Mouse (Mus musculus) forebrain, embryonic 11.5 days (tissue): ENCODE data around the gene Zc3h4. TPM values are rescaled to one million over a fixed set of nuclear protein-coding genes. Genes with fewer than 3 reads are reported as not detected.

Source experiments
- ATAC-seq: fragments of 200-750 bp; cut with Nextera tagmentation; replicated peaks from 2 replicates; pipeline ENCODE4 v1.8.0; 2017; ENCODE audit warnings: moderate TSS enrichment; ENCODE audit not compliant: low FRiP score
- DNase-seq: peaks from one replicate; pipeline ENCODE4 v3.0.0-alpha.2; 2017; ENCODE audit warnings: low spot score
- H3K27ac ChIP-seq: fragments of 300-500 bp; sonication (generic); 2 replicates; pipeline ENCODE4 v1.5.1; 2014; ENCODE audit warnings: low read depth, low read length
- H3K27me3 ChIP-seq: fragments of 300-500 bp; sonication (generic); 2 replicates; pipeline ENCODE4 v1.6.1; 2014; ENCODE audit warnings: mild to moderate bottlenecking, low read length, mixed read lengths; ENCODE audit not compliant: control insufficient read depth, insufficient read depth
- H3K36me3 ChIP-seq: fragments of 300-500 bp; sonication (generic); 2 replicates; pipeline ENCODE4 v1.6.1; 2014; ENCODE audit warnings: mild to moderate bottlenecking, low read length, moderate library complexity, mixed read lengths; ENCODE audit not compliant: control insufficient read depth, insufficient read depth
- H3K4me1 ChIP-seq: fragments of 300-500 bp; sonication (generic); replicated peaks from 2 replicates; pipeline ENCODE4 v1.6.1; 2014; ENCODE audit warnings: low read length, mixed read lengths; ENCODE audit not compliant: control insufficient read depth, insufficient read depth
- H3K4me2 ChIP-seq: fragments of 300-500 bp; sonication (generic); 2 replicates; pipeline ENCODE4 v1.6.1; 2014; ENCODE audit warnings: low read depth, mild to moderate bottlenecking, low read length, moderate library complexity, mixed read lengths; ENCODE audit not compliant: severe bottlenecking
- H3K4me3 ChIP-seq: fragments of 300-500 bp; sonication (generic); 2 replicates; pipeline ENCODE4 v1.5.1; 2014; ENCODE audit warnings: low read depth, low read length
- H3K9ac ChIP-seq: fragments of 300-500 bp; sonication (generic); 2 replicates; pipeline ENCODE4 v1.6.1; 2014; ENCODE audit warnings: low read length
- H3K9me3 ChIP-seq: fragments of 300-500 bp; sonication (generic); 2 replicates; pipeline ENCODE4 v1.6.1; 2016; ENCODE audit warnings: low read length, mixed read lengths; ENCODE audit not compliant: control insufficient read depth
- WGBS: fragments of 180-500 bp; shearing (Covaris S2); extraction: QIAGEN DNeasy Blood & Tissue Kit; methylation state at CpG from one replicate; pipeline ENCODE4 v1.1.7; 2014; 5-methylcytosine and 5-hydroxymethylcytosine counted together
- polyA plus RNA-seq: library from polyadenylated mRNA; unstranded; fragments of >200 nt; fragmentation: Nextera tagmentation; extraction: Ambion mirVana; gene quantifications from 2 replicates; pipeline ENCODE4 v1.2.1, GENCODE M21; 2014

Zc3h4 gene
- polyA plus RNA-seq, 1 experiment from 2014 or later = 24.2 TPM

GRCm38 (mm10) chr7:16397465-16397864 lies 3.2 kb upstream of the Zc3h4 start:
- DNase-seq = no peak
- 81% methylated on average over 4 of the region's 4 CpGs for WGBS

DNA sequence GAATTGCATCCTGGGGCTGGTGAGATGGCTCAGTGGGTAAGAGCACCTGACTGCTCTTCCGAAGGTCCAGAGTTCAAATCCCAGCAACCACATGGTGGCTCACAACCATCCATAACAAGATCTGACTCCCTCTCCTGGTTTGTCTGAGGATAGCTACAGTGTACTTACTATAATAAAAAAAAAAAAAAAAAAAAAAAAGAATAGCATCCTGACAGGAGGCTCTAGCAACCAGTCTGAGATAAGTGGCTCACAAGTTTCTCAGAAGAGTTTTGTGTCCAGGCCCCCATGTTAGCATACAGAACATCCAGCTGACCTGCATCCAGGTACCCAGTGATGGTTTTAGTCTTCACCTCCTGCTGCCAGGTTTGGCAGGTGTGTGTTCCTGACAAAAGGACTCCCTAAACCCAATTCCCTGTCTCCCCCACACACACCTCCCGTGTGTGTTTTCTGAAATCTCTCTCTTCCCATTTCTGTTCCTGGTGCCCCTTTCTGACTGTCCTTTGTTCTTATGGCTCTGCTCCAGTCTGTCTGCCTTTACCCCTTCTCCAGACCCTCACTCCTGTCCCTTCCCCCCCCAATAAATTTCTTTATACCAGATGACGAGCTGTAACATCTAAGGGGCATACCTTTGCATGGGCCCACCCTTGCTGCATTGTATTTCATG lies 2.2 kb upstream of the Zc3h4 start:
- H3K4me2 ChIP-seq = peak overlapping the region; percentile 100
- 62% methylated on average over 3 of the region's 3 CpGs for WGBS
- no peaks in the 10 kb centered on the region for H3K9me3 ChIP-seq
- H3K27me3 ChIP-seq = no peaks in the 10 kb centered on the region
- ATAC-seq = no peak
- peak overlapping the region; percentile 100 for H3K9ac ChIP-seq
- peak overlapping the region; percentile 100; the same call in 1 of the 2 replicates for H3K27ac ChIP-seq
- H3K36me3 ChIP-seq = no peaks in the 10 kb centered on the region
- H3K4me3 ChIP-seq = peak overlapping the region; percentile 92
- peaks cover 3% of the 10 kb centered on the region; the same call in 1 of the 2 replicates for H3K4me1 ChIP-seq
- DNase-seq = no peak

More at GRCm38 (mm10) chr7:16397465-16397864, 3.2 kb upstream of the Zc3h4 start:
- no peak for ATAC-seq
- H3K27me3 ChIP-seq = no peaks in the 10 kb centered on the region
- no peak overlapping the region for H3K27ac ChIP-seq
- no peak overlapping the region for H3K4me3 ChIP-seq
- no peaks in the 10 kb centered on the region for H3K36me3 ChIP-seq
- no peak overlapping the region for H3K4me2 ChIP-seq
- H3K9ac ChIP-seq = no peak overlapping the region
- no peaks in the 10 kb centered on the region for H3K9me3 ChIP-seq
- H3K4me1 ChIP-seq = peaks cover 3% of the 10 kb centered on the region; the same call in 1 of the 2 replicates

- ATAC-seq = peak; percentile 79
- Histone ChIP-seq H3K36me3 (no peaks in the 10 kb centered on the region), H3K9me3 (no peaks in the 10 kb centered on the region), H3K4me1 (peaks cover 7% of the 10 kb centered on the region; the same call in 1 of the 2 replicates), H3K4me3 (peak overlapping the region; percentile 92), H3K27me3 (no peaks in the 10 kb centered on the region), H3K9ac (peak overlapping the region; percentile 100), H3K27ac (peak overlapping the region; percentile 100), H3K4me2 (peak overlapping the region; percentile 100)
- peak; percentile 93 for DNase-seq
- WGBS = 1% methylated on average over 31 of the region's 31 CpGs
Observed at GRCm38 (mm10) chr7:16399098-16399819, 1.5 kb upstream of the Zc3h4 start.

DNA sequence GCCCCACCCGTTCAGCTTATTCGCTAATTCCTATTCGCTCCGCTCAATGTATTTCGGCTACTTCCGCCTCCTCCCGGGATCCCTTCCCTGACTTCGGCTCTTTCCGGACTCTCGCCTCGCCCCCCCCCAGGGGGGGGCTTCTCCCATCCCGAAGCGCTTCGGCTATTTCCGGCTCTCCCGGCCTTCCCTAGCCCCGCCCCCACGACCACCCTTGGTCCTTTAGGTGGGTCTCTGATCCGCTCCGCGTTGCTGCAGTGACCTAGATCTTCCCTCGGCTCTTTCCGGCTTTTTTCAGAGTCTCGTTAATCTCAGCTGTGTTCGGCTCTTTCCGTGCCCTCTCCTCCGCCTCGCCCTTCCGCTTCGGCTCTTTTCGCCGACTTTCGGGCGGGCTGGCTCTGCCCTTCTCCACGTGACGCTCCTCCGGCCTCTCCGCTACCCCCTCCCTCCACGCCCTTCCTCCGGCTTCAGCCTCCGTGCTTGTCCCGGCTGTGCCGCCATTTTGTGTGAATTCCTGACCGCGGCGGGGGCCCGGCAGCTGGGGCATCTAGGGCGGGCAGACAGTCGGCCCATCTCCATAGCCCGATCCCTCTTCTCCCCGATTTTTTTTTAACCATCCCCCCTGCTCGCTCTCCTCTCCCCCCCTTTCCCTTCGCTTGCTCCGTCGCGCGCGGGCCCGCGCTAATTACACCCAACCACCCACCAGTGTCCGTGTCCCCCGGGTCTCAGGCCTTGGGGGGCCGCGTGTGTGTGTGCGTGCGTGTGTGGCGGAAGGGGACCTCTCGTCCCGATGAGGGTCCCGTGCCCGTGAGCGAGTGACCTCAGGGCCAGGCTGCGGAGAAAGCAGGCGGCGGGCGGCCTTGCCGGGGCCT lies 656 bp upstream of the Zc3h4 start:
- peaks cover 10% of the 10 kb centered on the region; the same call in 1 of the 2 replicates for H3K4me1 ChIP-seq
- peak overlapping the region; percentile 100 for H3K9ac ChIP-seq
- H3K27me3 ChIP-seq = no peaks in the 10 kb centered on the region
- peak overlapping the region; percentile 100 for H3K27ac ChIP-seq
- peak overlapping the region; percentile 92 for H3K4me3 ChIP-seq
- ATAC-seq (peak; percentile 91), DNase-seq (peak; percentile 99)
- no peaks in the 10 kb centered on the region for H3K9me3 ChIP-seq
- WGBS = under 1% methylated on average over 76 of the region's 77 CpGs
- H3K36me3 ChIP-seq = no peaks in the 10 kb centered on the region
- peak overlapping the region; percentile 100 for H3K4me2 ChIP-seq

DNA sequence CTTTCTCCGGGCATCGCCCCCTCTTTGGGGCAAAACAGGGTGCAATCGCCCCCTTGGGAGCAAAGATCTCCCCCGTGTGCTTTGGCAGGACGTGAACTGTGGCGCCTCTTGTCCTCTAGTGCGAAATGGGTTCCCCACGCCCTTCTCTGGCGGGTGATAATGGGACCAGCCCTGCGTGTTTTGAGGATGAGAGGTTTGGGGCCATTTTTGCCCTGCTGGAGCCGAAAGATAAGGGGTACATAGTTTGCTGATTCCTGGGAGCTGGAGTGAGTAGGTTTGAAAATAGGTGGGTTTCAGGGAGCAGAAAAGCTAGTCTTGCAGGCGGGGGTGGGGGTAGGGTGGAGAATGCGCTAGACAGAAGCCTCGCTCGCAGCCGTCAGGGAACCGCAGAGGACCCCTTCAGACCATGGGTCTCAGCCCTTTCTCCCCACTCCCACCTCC lies 1.3 kb downstream of the Zc3h4 start:
- Histone ChIP-seq H3K4me1 (peaks cover 13% of the 10 kb centered on the region), H3K4me3 (peak overlapping the region; percentile 92), H3K36me3 (no peaks in the 10 kb centered on the region), H3K9me3 (no peaks in the 10 kb centered on the region), H3K27me3 (no peaks in the 10 kb centered on the region), H3K4me2 (peak overlapping the region; percentile 100), H3K27ac (peak overlapping the region; percentile 100), H3K9ac (peak overlapping the region; percentile 100)
- DNase-seq (peak; percentile 69), ATAC-seq (no peak)
- under 1% methylated on average over 17 of the region's 17 CpGs for WGBS

- peak overlapping the region; percentile 100 for H3K27ac ChIP-seq
- H3K4me1 ChIP-seq = peaks cover 13% of the 10 kb centered on the region
- no peaks in the 10 kb centered on the region for H3K36me3 ChIP-seq
- H3K9ac ChIP-seq = peak overlapping the region; percentile 100
- peak overlapping the region; percentile 92 for H3K4me3 ChIP-seq
- H3K9me3 ChIP-seq = no peaks in the 10 kb centered on the region
- WGBS = under 1% methylated on average over 9 of the region's 9 CpGs
- H3K4me2 ChIP-seq = peak overlapping the region; percentile 100
- ATAC-seq (no peak), DNase-seq (no peak)
- no peaks in the 10 kb centered on the region for H3K27me3 ChIP-seq
Observed at GRCm38 (mm10) chr7:16402449-16402848, 1.7 kb downstream of the Zc3h4 start.

- Histone ChIP-seq H3K9ac (peak overlapping the region; percentile 100), H3K27ac (peak overlapping the region; percentile 100), H3K36me3 (no peaks in the 10 kb centered on the region), H3K9me3 (no peaks in the 10 kb centered on the region), H3K4me2 (peak overlapping the region; percentile 100), H3K4me3 (peak overlapping the region; percentile 92), H3K27me3 (no peaks in the 10 kb centered on the region), H3K4me1 (peaks cover 13% of the 10 kb centered on the region)
- ATAC-seq (no peak), DNase-seq (peak; percentile 57)
- WGBS = 46% methylated on average over 21 of the region's 21 CpGs
Observed at GRCm38 (mm10) chr7:16402968-16403948, 2.5 kb downstream of the Zc3h4 start.
